Mouse (Mus musculus) heart, adult 8-10 months (tissue): ENCODE measurements at regions not wholly inside any gene's neighbourhood (a gene's known extent, or its start where the extent isn't known, plus 50 kb on each side); places are given as distances from the start of the nearest gene placed in this dataset.
A peak's percentile ranks its signal among the peaks of the same experiment; 100 is the strongest.

ENCODE experiments used
- DNase-seq: peaks from one replicate; pipeline ENCODE4 v3.0.0; 2022; ENCODE audit warnings: low spot score

GRCm38 (mm10) chr6:26205991-26206390 is 396.9 kb upstream of the Pot1a start:
- DNase-seq: peak; percentile 3
